Mouse (Mus musculus) left cerebral cortex, adult 9 months (tissue): ENCODE results near the gene Zbp1.

ENCODE experiments used
- DNase-seq, 2 experiments: peaks; one replicate each; pipeline ENCODE4 v3.0.0; 2022; ENCODE audit warnings: low spot score in 2 of 2

The Zbp1 gene

GRCm38 (mm10) chr2:173216840-173217239 lies 1.9 kb downstream of the Zbp1 start:
- DNase-seq, result no peak

GRCm38 (mm10) chr2:173212227-173212626 lies 6.5 kb downstream of the Zbp1 start:
- no peak for DNase-seq

- DNase-seq, result no peak
Measured at GRCm38 (mm10) chr2:173209091-173209815, 9.5 kb downstream of the Zbp1 start.

- DNase-seq, result no peak
Measured at GRCm38 (mm10) chr2:173207051-173207450, 11.7 kb downstream of the Zbp1 start.

GRCm38 (mm10) chr2:173205563-173206099 lies 13.1 kb downstream of the Zbp1 start:
- no peak for DNase-seq

- no peak for DNase-seq
Measured at GRCm38 (mm10) chr2:173204671-173205070, 14.1 kb downstream of the Zbp1 start.

- DNase-seq, result no peak
Measured at GRCm38 (mm10) chr2:173203726-173204125, 15.0 kb downstream of the Zbp1 start.

- DNase-seq, result no peak
Measured at GRCm38 (mm10) chr2:173202924-173203689, 15.6 kb downstream of the Zbp1 start.

- DNase-seq, result no peak
Measured at GRCm38 (mm10) chr2:173194796-173195195, 23.9 kb downstream of the Zbp1 start.

- no peak for DNase-seq
Measured at GRCm38 (mm10) chr2:173187182-173187855, 31.4 kb downstream of the Zbp1 start.

GRCm38 (mm10) chr2:173186047-173186943 lies 32.4 kb downstream of the Zbp1 start:
- peak in 1 of 2 experiments; percentile 78 for DNase-seq

- DNase-seq, result no peak
Measured at GRCm38 (mm10) chr2:173185282-173185681, 33.4 kb downstream of the Zbp1 start.

GRCm38 (mm10) chr2:173184475-173185080 lies 34.1 kb downstream of the Zbp1 start:
- DNase-seq, result no peak

GRCm38 (mm10) chr2:173183836-173184460 lies 34.8 kb downstream of the Zbp1 start:
- DNase-seq, result peak in 1 of 2 experiments; percentile 66

GRCm38 (mm10) chr2:173183311-173183710 lies 35.4 kb downstream of the Zbp1 start:
- DNase-seq, result no peak

- no peak for DNase-seq
Measured at GRCm38 (mm10) chr2:173182796-173183195, 35.9 kb downstream of the Zbp1 start.

- DNase-seq, result no peak
Measured at GRCm38 (mm10) chr2:173181901-173182300, 36.8 kb downstream of the Zbp1 start.

GRCm38 (mm10) chr2:173181486-173181885 lies 37.2 kb downstream of the Zbp1 start:
- no peak for DNase-seq

GRCm38 (mm10) chr2:173180721-173181388 lies 37.9 kb downstream of the Zbp1 start:
- no peak for DNase-seq

GRCm38 (mm10) chr2:173180026-173180425 lies 38.7 kb downstream of the Zbp1 start:
- DNase-seq, result no peak
